In genomic region chr7:116033371-116034241, GRCm38 (mm10) we compare ENCODE assay signal across 8 mouse cellular contexts. TPM values are rescaled to one million over a fixed set of nuclear protein-coding genes. Genes with fewer than 3 reads are reported as not detected.
DNase-seq lines count a peak whose midpoint lies in the region; ATAC-seq and TF ChIP-seq lines count a peak whose summit lies in the region.

No protein-coding gene starts in this region.

- peak; percentile 28 for DNase-seq in ES-CJ7 (ENCODE audit: low read depth, low spot score)
- DNase-seq in brain, embryonic 14.5 days (ENCODE audit: low read depth): peak; percentile 78
- DNase-seq in heart, postnatal 14 days: peak; percentile 70 to 76
- peak; percentile 50 to 82 for DNase-seq in kidney, postnatal 25 days
- peak; percentile 73 for DNase-seq in lung, postnatal 10 days
- DNase-seq in right cerebral cortex, postnatal 4 days: peak; percentile 49
- DNase-seq in ovary, adult 18-20 months (ENCODE audit: low spot score): no peak

- peaks cover 74% of the 10 kb centered on the region for H3K4me1 ChIP-seq in forebrain, embryonic 15.5 days

- TF ChIP-seq CTCF in brain, embryonic 14.5 days (IDR thresholded peaks at IDR 0.05; ENCODE audit: borderline replicate concordance, extremely low read depth, insufficient read depth, insufficient read length): no peak

- peak overlapping the region; percentile 61 for H3K9ac ChIP-seq in forebrain, embryonic 15.5 days (replicated peaks)

- peaks cover 12% of the 10 kb centered on the region; the same call in 1 of the 2 replicates for H3K27me3 ChIP-seq in forebrain, embryonic 15.5 days

- H3K4me2 ChIP-seq in forebrain, embryonic 15.5 days (replicated peaks): peak overlapping the region; percentile 75

- H3K36me3 ChIP-seq in forebrain, embryonic 15.5 days: no peaks in the 10 kb centered on the region

- under 1% methylated on average over 54 of the region's 54 CpGs for WGBS in forebrain, embryonic 15.5 days

- peak overlapping the region; percentile 87 for H3K27ac ChIP-seq in forebrain, embryonic 15.5 days (replicated peaks)

- no peaks in the 10 kb centered on the region for H3K9me3 ChIP-seq in forebrain, embryonic 15.5 days

- H3K4me3 ChIP-seq in forebrain, embryonic 15.5 days: peak overlapping the region; percentile 54

- ATAC-seq in forebrain, embryonic 15.5 days (replicated peaks): peak; percentile 42

- intact Hi-C loops in heart, postnatal 14 days (cut with DNase I): loop anchor here (5.0 to 10.0 kb wide), 5 partner anchors 186 to 611 kb away; no protein-coding TSS in a partner anchor

- TF ChIP-seq POLR2A in brain, embryonic 14.5 days (IDR thresholded peaks at IDR 0.05; ENCODE audit: borderline replicate concordance, extremely low read depth, insufficient read depth, insufficient read length, poor library complexity, severe bottlenecking): no peak

RNA-seq across cellular contexts. Expression of gene Sox6, which starts 5.0 kb away (rescaled TPM):
- 19.9 and 23.1 TPM in 2 replicates for polyA plus RNA-seq in brain, embryonic 14.5 days (2012; rRNA removed)
- 111 and 116 TPM in 2 replicates for polyA plus RNA-seq in forebrain, embryonic 15.5 days (2015; fragmentation: Nextera tagmentation; extraction: Ambion mirVana)
- total RNA-seq in heart, postnatal 14 days (2021): 10 to 100 TPM; 27.1 to 32.5 TPM

RNA-seq across cellular contexts. Expression of gene 1110004F10Rik, which starts 5.6 kb away (rescaled TPM):
- polyA plus RNA-seq in brain, embryonic 14.5 days (2012; rRNA removed): 197 and 225 TPM in 2 replicates
- polyA plus RNA-seq in forebrain, embryonic 15.5 days (2015; fragmentation: Nextera tagmentation; extraction: Ambion mirVana): 360 and 363 TPM in 2 replicates
- total RNA-seq in heart, postnatal 14 days (2021): 10 to 100 TPM; 51.3 to 52.1 TPM

RNA-seq across cellular contexts. Expression of gene Gm4353, which starts 50.8 kb away (rescaled TPM):
- polyA plus RNA-seq in brain, embryonic 14.5 days (2012; rRNA removed): 0.93 and 1.7 TPM in 2 replicates
- 0.55 and 1.0 TPM in 2 replicates for polyA plus RNA-seq in forebrain, embryonic 15.5 days (2015; fragmentation: Nextera tagmentation; extraction: Ambion mirVana)
- 1 to 10 TPM in 1 of 2 experiments, under 1 TPM in 1; 0.93 to 2.0 TPM for total RNA-seq in heart, postnatal 14 days (2021)
